Comparison of ENCODE assay signal across 9 mouse cellular contexts in genomic region chr4:114648532-114649074, GRCm38 (mm10).
A peak's percentile ranks its signal among the peaks of the same experiment; 100 is the strongest.
DNase-seq lines count a peak whose midpoint lies in the region; ATAC-seq lines count a peak whose summit lies in the region.
"Had no signal": no experiment of that assay in that cellular context is flagged by ENCODE, and none has a peak within 500 bp of the region (broad histone marks: within the 10 kb centered on the region; RNA-seq: fewer than 3 reads in every experiment).

No protein-coding gene starts in this region.

- no peak for ATAC-seq in forebrain, embryonic 14.5 days
- ATAC-seq in hindbrain, embryonic 16.5 days = peak; percentile 14; the same call in 1 of the 2 replicates
- ATAC-seq in midbrain, embryonic 16.5 days = peak; percentile 38

- H3K36me3 ChIP-seq in forebrain, embryonic 10.5 days (replicated peaks) = no peaks in the 10 kb centered on the region
- H3K36me3 ChIP-seq in forebrain, embryonic 14.5 days (ENCODE audit: control insufficient read depth, insufficient read depth, low read length) = no peaks in the 10 kb centered on the region
- no peaks in the 10 kb centered on the region for H3K36me3 ChIP-seq in hindbrain, embryonic 16.5 days (ENCODE audit: control insufficient read depth, insufficient read depth, low read length)
- H3K36me3 ChIP-seq in midbrain, embryonic 16.5 days (ENCODE audit: control insufficient read depth, insufficient read depth, low read length) = no peaks in the 10 kb centered on the region

- 8% methylated on average over 28 of the region's 28 CpGs for WGBS in forebrain, embryonic 10.5 days
- 10% methylated on average over 28 of the region's 28 CpGs for WGBS in forebrain, embryonic 14.5 days
- 11% methylated on average over 28 of the region's 28 CpGs for WGBS in hindbrain, embryonic 16.5 days
- 8% methylated on average over 28 of the region's 28 CpGs for WGBS in midbrain, embryonic 16.5 days

- no peak overlapping the region for H3K27ac ChIP-seq in forebrain, embryonic 10.5 days
- H3K27ac ChIP-seq in forebrain, embryonic 14.5 days (ENCODE audit: low read depth, low read length) = no peak overlapping the region
- no peak overlapping the region for H3K27ac ChIP-seq in hindbrain, embryonic 16.5 days (ENCODE audit: low read depth, low read length)
- H3K27ac ChIP-seq in midbrain, embryonic 16.5 days (ENCODE audit: low read length) = no peak overlapping the region

- no peak overlapping the region for H3K9ac ChIP-seq in forebrain, embryonic 14.5 days (ENCODE audit: low read length)
- peak overlapping the region; percentile 41; the same call in 1 of the 2 replicates for H3K9ac ChIP-seq in hindbrain, embryonic 16.5 days (ENCODE audit: low read depth, low read length)
- peak overlapping the region; percentile 13; the same call in 1 of the 2 replicates for H3K9ac ChIP-seq in midbrain, embryonic 16.5 days (ENCODE audit: low read depth, low read length)

- H3K4me3 ChIP-seq in forebrain, embryonic 10.5 days = peak overlapping the region; percentile 16
- H3K4me3 ChIP-seq in forebrain, embryonic 14.5 days (ENCODE audit: low read depth, low read length) = no peak overlapping the region
- peak overlapping the region; percentile 13; the same call in 1 of the 2 replicates for H3K4me3 ChIP-seq in hindbrain, embryonic 16.5 days (ENCODE audit: low read length)
- peak overlapping the region; percentile 13; the same call in 1 of the 2 replicates for H3K4me3 ChIP-seq in midbrain, embryonic 16.5 days (ENCODE audit: low read depth, low read length)

- H3K4me1 ChIP-seq in forebrain, embryonic 10.5 days = peaks cover 26% of the 10 kb centered on the region
- peaks cover 4% of the 10 kb centered on the region; the same call in 1 of the 2 replicates for H3K4me1 ChIP-seq in forebrain, embryonic 14.5 days (ENCODE audit: control insufficient read depth, insufficient read depth, low read length)
- H3K4me1 ChIP-seq in hindbrain, embryonic 16.5 days (ENCODE audit: control insufficient read depth, insufficient read depth, low read depth, low read length) = peaks cover 6% of the 10 kb centered on the region
- no peaks in the 10 kb centered on the region for H3K4me1 ChIP-seq in midbrain, embryonic 16.5 days (ENCODE audit: control insufficient read depth, insufficient read depth, low read length)

- no peaks in the 10 kb centered on the region for H3K9me3 ChIP-seq in forebrain, embryonic 10.5 days
- no peaks in the 10 kb centered on the region for H3K9me3 ChIP-seq in forebrain, embryonic 14.5 days (replicated peaks; ENCODE audit: control insufficient read depth, low read length)
- H3K9me3 ChIP-seq in hindbrain, embryonic 16.5 days (ENCODE audit: control insufficient read depth, low read length) = no peaks in the 10 kb centered on the region
- no peaks in the 10 kb centered on the region for H3K9me3 ChIP-seq in midbrain, embryonic 16.5 days (replicated peaks; ENCODE audit: control insufficient read depth, low read length, poor library complexity, severe bottlenecking)

- peak; percentile 53 for DNase-seq in forebrain, embryonic 10.5 days (ENCODE audit: extremely low spot score, low spot score)
- DNase-seq in forebrain, embryonic 14.5 days (ENCODE audit: low spot score) = no peak
- peak; percentile 74 for DNase-seq in embryo, embryonic 10.5 days (ENCODE audit: low spot score)
- no peak for DNase-seq in ovary, postnatal 14 days (ENCODE audit: low spot score)
- no peak for DNase-seq in thymus, adult 18-20 months
- no peak for DNase-seq in ovary, adult 18-20 months (ENCODE audit: low spot score)
- DNase-seq: layer of hippocampus, postnatal 36 days had no signal

- peaks cover 70% of the 10 kb centered on the region for H3K27me3 ChIP-seq in forebrain, embryonic 10.5 days (ENCODE audit: poor library complexity, severe bottlenecking)
- peaks cover 8% of the 10 kb centered on the region for H3K27me3 ChIP-seq in forebrain, embryonic 14.5 days (replicated peaks; ENCODE audit: control insufficient read depth, insufficient read depth, low read length)
- peaks cover 2% of the 10 kb centered on the region; the same call in 1 of the 2 replicates for H3K27me3 ChIP-seq in hindbrain, embryonic 16.5 days (replicated peaks; ENCODE audit: control insufficient read depth, insufficient read depth, low read length)
- H3K27me3 ChIP-seq in midbrain, embryonic 16.5 days (ENCODE audit: control insufficient read depth, insufficient read depth, low read depth, low read length) = peaks cover 5% of the 10 kb centered on the region; the same call in 1 of the 2 replicates

- no peak overlapping the region; the same call in 1 of the 2 replicates for H3K4me2 ChIP-seq in forebrain, embryonic 14.5 days (ENCODE audit: low read length)
- peak overlapping the region; percentile 45 for H3K4me2 ChIP-seq in hindbrain, embryonic 16.5 days (ENCODE audit: low read length)
- H3K4me2 ChIP-seq in midbrain, embryonic 16.5 days (ENCODE audit: low read length) = peak overlapping the region; percentile 47; the same call in 1 of the 2 replicates

Comparison
In these comparisons a context has a peak if more than half of its experiments do, and no peak if none do; other contexts are left out.
1. DNase-seq: peak in forebrain, embryonic 10.5 days (single experiment) and embryo, embryonic 10.5 days (single experiment); none in forebrain, embryonic 14.5 days (single experiment), ovary, postnatal 14 days (single experiment), thymus, adult 18-20 months (0 of 2) and ovary, adult 18-20 months (single experiment).